Mouse (Mus musculus) G1E (cell line): ENCODE measurements around the gene Gm49333.

Source experiments
- CTCF ChIP-seq: IDR thresholded peaks from 2 replicates; pipeline ENCODE4 v1.5.1; 2012; ENCODE audit warnings: low read depth, low read length, inconsistent platforms, mixed read lengths
- GATA1 ChIP-seq: IDR thresholded peaks from 2 replicates; pipeline ENCODE4 v1.6.1; 2012; ENCODE audit warnings: borderline replicate concordance, low read length, inconsistent platforms, mixed read lengths
- GATA2 ChIP-seq: IDR thresholded peaks from 2 replicates; pipeline ENCODE4 v1.6.1; 2012; ENCODE audit warnings: low read depth, low read length, inconsistent platforms, borderline replicate concordance
- TAL1 ChIP-seq: conservative IDR thresholded peaks from 2 replicates; pipeline ENCODE4 v1.6.1; 2012; ENCODE audit warnings: low read depth, low read length, inconsistent platforms, mixed read lengths

DNA sequence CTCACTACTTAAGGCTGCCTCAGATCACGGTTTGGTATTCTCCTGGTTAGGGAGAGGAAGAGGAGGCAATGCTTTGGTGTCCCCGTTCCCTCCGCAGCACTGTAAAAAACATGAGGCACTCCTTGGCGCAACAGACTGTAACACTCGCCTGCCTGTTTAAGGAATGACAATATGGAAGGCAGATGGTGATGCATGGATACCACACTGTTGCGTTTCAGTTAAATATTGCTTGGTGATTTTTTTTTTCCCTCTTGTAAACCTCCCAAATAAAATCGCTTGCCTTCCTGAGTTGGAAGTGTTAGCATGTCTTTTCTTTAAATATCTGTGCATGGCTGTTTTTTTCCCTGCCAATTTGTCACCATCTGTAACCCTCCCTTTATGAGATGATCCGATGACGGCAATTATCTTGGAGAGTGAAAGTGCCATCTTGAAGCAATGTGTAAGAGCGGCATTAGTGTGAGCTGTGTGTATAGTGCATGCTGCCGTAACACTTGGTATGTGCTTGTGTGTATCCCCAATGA, 17.5 kb downstream of the Gm49333 start:
- TF ChIP-seq CTCF (no peak), TAL1 (no peak), GATA1 (no peak), GATA2 (no peak)
